Mouse (Mus musculus) heart, postnatal 0 days (tissue): ENCODE results near the gene Arpin.

Experiments
- CTCF ChIP-seq: IDR thresholded peaks from 2 replicates; pipeline ENCODE4 v1.5.1; 2016; ENCODE audit warnings: antibody characterized with exemption, control low read depth, low read depth
- EP300 ChIP-seq: IDR thresholded peaks from 2 replicates; pipeline ENCODE4 v1.6.1; 2016; ENCODE audit warnings: antibody characterized with exemption, low read depth

GRCm38 (mm10) chr7:79905193-79905592 is 30.0 kb downstream of the Arpin start:
- TF ChIP-seq EP300 (no peak), CTCF (no peak)
